Mouse (Mus musculus) urinary bladder, postnatal 10 days (tissue): ENCODE measurements around the gene Diaph3.

ENCODE experiments used
- DNase-seq: peaks from one replicate; pipeline ENCODE4 v3.0.0; 2022; ENCODE audit warnings: low spot score

The Diaph3 gene

GRCm38 (mm10) chr14:86847154-86847810, 293.8 kb downstream of the Diaph3 start:
- DNase-seq, result no peak

- DNase-seq, result no peak
These were observed 297.0 kb downstream of the Diaph3 start for GRCm38 (mm10) chr14:86844075-86844474.

- no peak for DNase-seq
These were observed 303.4 kb downstream of the Diaph3 start for GRCm38 (mm10) chr14:86837642-86838041.

GRCm38 (mm10) chr14:86834851-86835250, 306.2 kb downstream of the Diaph3 start:
- DNase-seq, result no peak

DNA sequence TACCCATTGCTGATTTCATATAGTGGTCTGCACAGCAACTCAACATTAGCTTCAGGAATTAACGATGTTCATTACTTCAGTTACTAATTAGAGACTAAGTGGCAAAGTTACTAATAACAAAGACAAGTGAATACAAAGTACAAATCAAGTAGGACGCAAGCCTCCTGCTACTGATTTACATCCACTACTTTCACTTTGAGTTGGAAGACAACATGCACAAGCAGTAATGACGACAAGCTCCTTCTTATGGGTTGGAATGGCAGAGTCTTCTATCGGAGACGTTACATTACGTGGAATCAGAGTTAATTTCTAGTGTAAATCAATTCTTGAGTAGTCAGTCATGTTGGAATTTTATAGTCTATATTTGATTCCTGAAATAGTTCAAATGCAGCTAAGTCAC, 306.8 kb downstream of the Diaph3 start:
- DNase-seq, result no peak

DNA sequence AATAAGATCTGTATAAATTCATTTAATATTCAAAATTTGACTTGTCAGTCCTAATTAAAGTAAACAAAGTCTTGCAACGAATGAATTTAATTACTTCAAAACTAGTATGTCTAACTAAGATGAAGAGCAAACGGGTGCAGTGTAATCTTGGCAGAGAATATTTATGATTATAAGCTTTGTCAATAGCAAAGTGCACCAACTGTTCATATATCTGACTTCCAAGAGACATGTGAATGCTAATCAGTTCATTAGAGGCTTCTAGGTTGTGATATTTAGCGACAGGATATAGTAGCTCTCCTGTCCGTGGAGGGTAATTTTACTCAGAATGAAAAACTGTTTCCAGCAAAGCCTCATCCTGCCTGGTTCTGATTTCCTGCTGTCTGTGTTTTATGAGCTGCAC, 308.0 kb downstream of the Diaph3 start:
- no peak for DNase-seq

- DNase-seq, result no peak
These were observed 324.8 kb downstream of the Diaph3 start for GRCm38 (mm10) chr14:86816246-86816645.

- DNase-seq, result no peak
These were observed 352.0 kb downstream of the Diaph3 start for GRCm38 (mm10) chr14:86788880-86789641.

DNA sequence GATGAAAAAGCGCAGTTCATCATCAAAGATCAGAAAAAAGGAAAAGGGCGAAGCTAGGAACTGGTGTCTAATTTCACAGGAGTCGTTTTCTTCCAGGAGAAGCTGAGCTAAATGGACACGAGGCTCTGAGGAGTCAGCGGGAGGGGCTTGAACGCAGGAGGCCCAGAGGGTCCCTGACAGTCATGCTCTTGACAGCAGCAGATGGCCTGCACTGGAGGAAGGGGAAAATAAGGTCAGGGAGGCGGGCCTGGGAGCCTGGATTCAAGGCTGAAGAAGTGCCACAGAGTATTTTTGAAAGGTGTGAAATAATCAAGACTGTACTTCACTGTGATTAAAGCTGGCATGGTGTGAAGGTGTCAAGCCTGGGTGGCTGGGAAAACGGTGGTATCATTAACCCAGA, 354.2 kb downstream of the Diaph3 start:
- DNase-seq, result no peak

DNA sequence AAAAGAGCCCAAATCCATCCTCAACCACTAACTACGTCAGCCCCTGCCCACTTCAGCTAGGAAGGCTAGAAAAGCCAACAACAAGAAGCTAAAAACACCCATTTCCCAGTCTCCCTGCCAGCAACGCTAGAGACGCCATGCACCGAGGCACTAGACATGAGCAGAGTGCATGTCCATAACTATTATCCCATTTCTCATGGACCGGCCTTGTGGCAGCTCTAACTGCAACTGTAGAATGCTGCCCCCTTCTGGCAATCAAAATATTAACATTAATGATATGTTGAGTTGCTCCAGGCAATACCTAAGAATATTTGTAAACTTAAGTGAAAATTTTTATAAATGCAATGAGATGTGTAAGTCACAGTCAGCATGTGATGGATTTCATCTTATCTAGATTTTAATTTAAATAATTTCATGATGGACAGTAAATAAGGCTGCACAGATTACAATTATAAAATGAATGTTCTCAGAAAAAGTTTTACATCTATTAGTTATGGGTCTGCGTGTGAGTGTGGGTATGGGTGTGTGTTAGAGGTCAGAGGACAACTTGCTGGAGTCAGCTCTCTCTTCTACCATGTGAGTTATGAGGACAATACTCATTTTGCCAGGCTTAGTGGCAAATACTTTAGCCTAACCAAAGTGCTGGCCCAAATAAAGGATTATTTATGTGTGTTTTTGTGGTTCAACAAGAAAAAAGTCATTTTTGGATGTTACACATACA, 359.3 kb downstream of the Diaph3 start:
- DNase-seq, result no peak

GRCm38 (mm10) chr14:86773311-86773710, 367.7 kb downstream of the Diaph3 start:
- no peak for DNase-seq

DNA sequence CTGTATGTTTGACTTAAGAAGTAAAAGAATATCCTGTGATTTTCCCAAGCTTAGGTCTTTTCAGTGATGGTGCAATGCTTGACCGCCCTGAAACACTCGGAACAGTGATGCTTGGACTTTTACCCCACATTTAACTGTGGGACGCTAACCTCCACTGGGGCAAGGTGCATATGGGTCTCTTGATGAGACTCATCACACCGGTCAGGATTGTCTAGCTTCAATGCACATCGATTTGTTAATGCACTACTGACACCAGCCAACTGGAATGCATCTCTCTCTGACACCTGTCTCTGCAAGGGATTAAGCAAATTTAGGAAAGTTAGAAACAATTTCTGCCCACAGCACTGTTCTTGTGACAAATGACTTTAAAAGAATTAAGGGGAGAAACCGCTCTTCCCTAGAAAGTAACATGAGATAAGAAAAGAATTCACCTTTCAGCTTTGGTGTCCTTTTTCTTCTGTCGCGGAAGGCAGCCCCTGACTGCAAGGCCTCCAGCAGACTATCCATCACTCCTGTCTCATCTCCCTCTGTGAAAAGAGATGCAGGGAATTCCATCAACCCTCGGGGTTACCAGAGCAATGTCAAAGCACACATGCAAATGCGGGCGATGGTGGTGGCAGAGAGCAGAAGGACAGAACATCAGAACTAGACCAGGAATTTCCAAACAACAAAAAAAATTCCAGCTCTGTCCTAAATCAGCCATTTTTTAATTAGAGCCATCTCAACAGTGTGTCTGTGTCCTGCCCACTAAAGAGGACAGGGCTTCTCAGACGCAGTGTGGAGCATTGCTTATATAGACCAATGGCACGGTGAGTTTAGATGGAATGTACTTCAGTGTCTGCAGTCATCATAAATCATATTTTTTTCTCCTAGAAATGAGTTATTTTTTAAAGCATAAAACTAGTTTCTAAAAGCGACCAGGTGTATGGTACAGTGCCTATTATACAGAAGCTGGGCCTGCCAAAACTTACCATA, 368.6 kb downstream of the Diaph3 start:
- DNase-seq, result no peak

DNA sequence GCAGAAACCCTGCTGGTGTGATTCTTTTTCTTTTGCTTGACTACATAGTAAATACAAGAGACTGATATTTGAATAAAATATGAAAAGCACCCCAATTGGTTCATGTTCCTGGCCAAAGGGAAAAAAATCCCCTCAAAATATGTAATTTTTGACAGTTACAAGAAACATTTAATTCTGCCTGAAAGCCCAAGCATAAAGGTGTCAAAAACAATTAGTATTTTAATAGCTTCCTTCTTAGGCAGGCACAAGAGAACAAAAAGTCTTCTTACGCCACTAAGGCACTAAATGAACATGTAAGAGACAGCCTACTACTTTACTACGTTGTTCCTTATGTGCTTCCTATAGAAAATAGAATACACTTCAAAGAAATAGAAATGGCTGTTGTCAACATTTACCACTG, 376.7 kb downstream of the Diaph3 start:
- no peak for DNase-seq

DNA sequence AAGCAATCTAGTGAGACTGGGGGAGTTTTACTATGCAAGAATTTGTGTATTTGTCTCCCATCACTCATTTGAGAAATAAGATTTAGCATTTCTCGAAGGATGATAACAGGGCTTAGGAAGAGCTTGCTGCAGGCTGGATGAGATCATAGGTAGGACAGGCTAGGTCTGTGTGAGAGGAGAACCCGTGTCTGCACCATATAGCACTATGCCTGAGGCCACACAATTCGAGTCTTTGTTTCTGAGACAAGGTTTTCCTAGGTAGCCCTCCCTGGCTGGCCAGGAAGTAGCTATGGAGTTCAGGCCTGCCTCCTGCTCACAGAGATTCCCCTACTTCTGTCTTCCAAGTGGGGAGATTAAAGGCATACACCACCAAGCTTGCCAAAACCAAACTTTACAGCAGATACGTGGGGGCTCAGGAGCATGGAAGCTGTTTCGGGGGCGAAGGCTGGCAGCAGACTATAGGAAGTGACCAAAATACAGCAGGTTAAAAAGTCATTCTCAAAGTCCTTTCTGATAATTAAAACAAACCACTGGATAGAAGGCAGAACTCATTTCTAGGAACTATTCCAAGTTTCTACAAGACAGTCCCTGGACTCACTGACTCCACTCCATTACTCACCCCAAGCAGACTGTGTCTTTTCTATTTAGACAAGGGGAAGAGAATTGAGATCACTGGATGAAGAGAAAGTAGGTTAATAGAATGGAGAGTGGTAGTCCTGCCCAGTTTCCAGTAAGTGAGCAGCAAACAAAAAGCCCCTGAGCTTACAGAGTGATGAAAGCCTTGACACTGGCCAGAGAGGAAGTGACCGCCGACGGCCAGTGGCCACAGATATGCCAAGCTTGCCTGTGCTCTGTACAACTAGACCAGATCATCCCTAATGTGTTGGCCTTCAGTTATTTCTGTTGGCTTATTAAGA, 383.2 kb downstream of the Diaph3 start:
- no peak for DNase-seq

GRCm38 (mm10) chr14:86757132-86757531, 383.9 kb downstream of the Diaph3 start:
- no peak for DNase-seq

GRCm38 (mm10) chr14:86750351-86750750, 390.7 kb downstream of the Diaph3 start:
- DNase-seq, result no peak

GRCm38 (mm10) chr14:86749425-86749824, 391.6 kb downstream of the Diaph3 start:
- no peak for DNase-seq

- DNase-seq, result no peak
These were observed 392.2 kb downstream of the Diaph3 start for GRCm38 (mm10) chr14:86748876-86749275.

DNA sequence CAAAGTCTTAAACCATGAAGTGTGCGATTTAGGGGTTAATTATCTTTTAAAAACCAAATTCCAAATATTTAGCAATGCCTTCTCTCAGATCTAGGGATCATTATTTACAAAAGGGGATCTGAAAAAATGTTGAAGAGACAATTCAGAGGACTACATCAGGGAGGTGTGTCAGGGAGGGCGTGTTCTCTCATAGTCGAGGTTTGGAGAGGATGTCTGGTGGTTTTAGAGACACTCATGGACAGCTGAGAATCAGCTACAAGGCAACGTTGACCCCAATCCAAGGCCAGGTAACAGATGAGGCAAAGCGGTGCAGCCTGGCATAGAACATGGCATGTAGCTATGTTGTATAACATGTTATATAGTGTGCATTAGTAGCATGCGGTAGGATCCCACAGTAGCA, 396.5 kb downstream of the Diaph3 start:
- DNase-seq, result no peak

- no peak for DNase-seq
These were observed 399.0 kb downstream of the Diaph3 start for GRCm38 (mm10) chr14:86741855-86742531.
